Mouse (Mus musculus) limb, embryonic 14.5 days (tissue): ENCODE data around the gene Gm9918. TPM values are rescaled to one million over a fixed set of nuclear protein-coding genes. Genes with fewer than 3 reads are reported as not detected.

ENCODE experiments used
- ATAC-seq: fragments of 200-750 bp; cut with Nextera tagmentation; 2 replicates; pipeline ENCODE4 v1.8.0; 2017; ENCODE audit warnings: low read depth, moderate number of reproducible peaks, moderate TSS enrichment; ENCODE audit not compliant: low FRiP score
- DNase-seq: peaks from one replicate; pipeline ENCODE4 v3.0.0-alpha.2; 2015; ENCODE audit warnings: low spot score
- H3K27ac ChIP-seq: fragments of 300-500 bp; sonication (generic); replicated peaks from 2 replicates; pipeline ENCODE4 v1.5.1; 2014; ENCODE audit warnings: low read depth, mild to moderate bottlenecking, low read length, moderate library complexity, mixed read lengths
- H3K27me3 ChIP-seq: fragments of 300-500 bp; sonication (generic); 2 replicates; pipeline ENCODE4 v1.6.1; 2014; ENCODE audit warnings: low read length, mixed read lengths; ENCODE audit not compliant: control insufficient read depth, insufficient read depth
- H3K36me3 ChIP-seq: fragments of 300-500 bp; sonication (generic); 2 replicates; pipeline ENCODE4 v1.6.1; 2014; ENCODE audit warnings: mild to moderate bottlenecking, low read length, moderate library complexity, mixed read lengths; ENCODE audit not compliant: control insufficient read depth, insufficient read depth
- H3K4me1 ChIP-seq: fragments of 300-500 bp; sonication (generic); 2 replicates; pipeline ENCODE4 v1.6.1; 2014; ENCODE audit warnings: antibody characterized with exemption, low read length, mixed read lengths; ENCODE audit not compliant: control insufficient read depth, insufficient read depth
- H3K4me2 ChIP-seq: fragments of 300-500 bp; sonication (generic); replicated peaks from 2 replicates; pipeline ENCODE4 v1.6.1; 2014; ENCODE audit warnings: low read depth, mild to moderate bottlenecking, low read length, moderate library complexity; ENCODE audit not compliant: severe bottlenecking
- H3K4me3 ChIP-seq: fragments of 300-500 bp; sonication (generic); replicated peaks from 2 replicates; pipeline ENCODE4 v1.5.1; 2014; ENCODE audit warnings: low read length
- H3K9ac ChIP-seq: fragments of 300-500 bp; sonication (generic); 2 replicates; pipeline ENCODE4 v1.6.1; 2014; ENCODE audit warnings: mild to moderate bottlenecking, low read depth, low read length, moderate library complexity; ENCODE audit not compliant: severe bottlenecking
- H3K9me3 ChIP-seq: fragments of 300-500 bp; sonication (generic); 2 replicates; pipeline ENCODE4 v1.6.1; 2016; ENCODE audit warnings: low read length; ENCODE audit not compliant: control insufficient read depth
- POLR2A ChIP-seq: fragments of 200-500 bp; IDR thresholded peaks from 2 replicates; pipeline ENCODE4 v1.8.0; 2012; ENCODE audit warnings: inconsistent platforms, mild to moderate bottlenecking, moderate library complexity, borderline replicate concordance; ENCODE audit not compliant: insufficient read depth, insufficient read length; ENCODE audit errors: extremely low read depth
- WGBS: fragments of 180-500 bp; shearing (Covaris S2); extraction: QIAGEN DNeasy Blood & Tissue Kit; methylation state at CpG from one replicate; pipeline ENCODE4 v1.1.7; 2014; 5-methylcytosine and 5-hydroxymethylcytosine counted together
- polyA plus RNA-seq, 2 experiments: library from polyadenylated mRNA; depleted of rRNA in 1 of 2; stranded (reverse) in 1 of 2; unstranded in 1 of 2; fragments of >200 nt; fragmentation: Nextera tagmentation in 1 of 2; extraction: Ambion mirVana in 1 of 2; gene quantifications; 2 replicates each; pipeline versions ENCODE4 v1.2.1 to v1.2.3; 2012 to 2014

The Gm9918 gene
- polyA plus RNA-seq, 2 experiments = 1.0 to 3.1 TPM

- Histone ChIP-seq H3K27ac (no peak overlapping the region), H3K9me3 (no peaks in the 10 kb centered on the region), H3K4me3 (no peak overlapping the region), H3K4me2 (peak overlapping the region; percentile 72; the same call in 1 of the 2 replicates), H3K27me3 (no peaks in the 10 kb centered on the region), H3K4me1 (peaks cover 11% of the 10 kb centered on the region; the same call in 1 of the 2 replicates), H3K9ac (peak overlapping the region; percentile 70; the same call in 1 of the 2 replicates), H3K36me3 (peaks cover 24% of the 10 kb centered on the region)
- no peak for DNase-seq
- WGBS = 96% methylated on average over 19 of the region's 19 CpGs
- TF ChIP-seq POLR2A = no peak
- no peak for ATAC-seq
Observed at GRCm38 (mm10) chr15:102280623-102281022, 10.3 kb downstream of the Gm9918 start.

GRCm38 (mm10) chr15:102282463-102283292 lies 12.3 kb downstream of the Gm9918 start:
- no peak for TF ChIP-seq POLR2A
- DNase-seq = no peak
- H3K36me3 ChIP-seq = peaks cover 24% of the 10 kb centered on the region
- no peak overlapping the region for H3K27ac ChIP-seq
- ATAC-seq = no peak
- WGBS = 83% methylated on average over 8 of the region's 8 CpGs
- peaks cover 11% of the 10 kb centered on the region; the same call in 1 of the 2 replicates for H3K4me1 ChIP-seq
- H3K27me3 ChIP-seq = no peaks in the 10 kb centered on the region
- H3K9ac ChIP-seq = no peak overlapping the region
- no peaks in the 10 kb centered on the region for H3K9me3 ChIP-seq
- H3K4me3 ChIP-seq = no peak overlapping the region
- no peak overlapping the region for H3K4me2 ChIP-seq

- WGBS = 68% methylated on average over 3 of the region's 3 CpGs
- ATAC-seq (no peak), DNase-seq (no peak)
- H3K4me1 ChIP-seq = peaks cover 10% of the 10 kb centered on the region; the same call in 1 of the 2 replicates
- no peak overlapping the region for H3K27ac ChIP-seq
- H3K36me3 ChIP-seq = peaks cover 24% of the 10 kb centered on the region
- no peak for TF ChIP-seq POLR2A
- no peaks in the 10 kb centered on the region for H3K9me3 ChIP-seq
- H3K4me3 ChIP-seq = no peak overlapping the region
- no peaks in the 10 kb centered on the region for H3K27me3 ChIP-seq
- no peak overlapping the region for H3K9ac ChIP-seq
- H3K4me2 ChIP-seq = no peak overlapping the region
Observed at GRCm38 (mm10) chr15:102283648-102284047, 13.3 kb downstream of the Gm9918 start.

- Histone ChIP-seq H3K27ac (no peak overlapping the region), H3K4me1 (no peaks in the 10 kb centered on the region), H3K36me3 (peaks cover 4% of the 10 kb centered on the region), H3K4me2 (no peak overlapping the region), H3K9ac (no peak overlapping the region), H3K27me3 (no peaks in the 10 kb centered on the region), H3K4me3 (no peak overlapping the region), H3K9me3 (no peaks in the 10 kb centered on the region)
- no peak for TF ChIP-seq POLR2A
- DNase-seq (peak; percentile 35), ATAC-seq (no peak)
Observed at GRCm38 (mm10) chr15:102287395-102287794, 17.0 kb downstream of the Gm9918 start.

- 7% methylated on average over 25 of the region's 25 CpGs for WGBS
- peaks cover 6% of the 10 kb centered on the region for H3K4me1 ChIP-seq
- no peak within 1 kb of the TSS for H3K27ac ChIP-seq
- ATAC-seq = peak; percentile 99
- peak; percentile 96 for DNase-seq
- H3K27me3 ChIP-seq = no peaks in the 10 kb centered on the region
- peaks cover 26% of the 10 kb centered on the region for H3K36me3 ChIP-seq
- H3K4me2 ChIP-seq = peak within 1 kb of the TSS; percentile 93
- H3K9me3 ChIP-seq = no peaks in the 10 kb centered on the region
- TF ChIP-seq POLR2A = 0 out of 2 replicates have a peak, but pooled peaks have one; percentile 21
- H3K4me3 ChIP-seq = peak within 1 kb of the TSS; percentile 69
- H3K9ac ChIP-seq = peak within 1 kb of the TSS; percentile 49
Observed at GRCm38 (mm10) chr15:102295633-102296367, 25.4 kb downstream of the Gm9918 start, which contains the start of gene Espl1. TSS of gene Espl1 (plus strand) at chr15:102296266.
